Mouse (Mus musculus) T-helper 1 cell (primary cell): ENCODE results near the gene Tomt.

Experiments used
- in situ Hi-C: fragments of 300-600 bp; cut with MboI, MseI; formaldehyde crosslinking; loops from one replicate; pipeline ENCODE4 v1.15.1; 2025; ENCODE audit warnings: high pct_unique_total_duplicates

Gene Tomt

GRCm38 (mm10) chr7:101905561-101906286 lies 435 bp downstream of the Tomt start, which contains the start of gene Lamtor1:
Gene Lamtor1 (plus strand): TSS chr7:101905904.
- in situ Hi-C loops = no loop called here

DNA sequence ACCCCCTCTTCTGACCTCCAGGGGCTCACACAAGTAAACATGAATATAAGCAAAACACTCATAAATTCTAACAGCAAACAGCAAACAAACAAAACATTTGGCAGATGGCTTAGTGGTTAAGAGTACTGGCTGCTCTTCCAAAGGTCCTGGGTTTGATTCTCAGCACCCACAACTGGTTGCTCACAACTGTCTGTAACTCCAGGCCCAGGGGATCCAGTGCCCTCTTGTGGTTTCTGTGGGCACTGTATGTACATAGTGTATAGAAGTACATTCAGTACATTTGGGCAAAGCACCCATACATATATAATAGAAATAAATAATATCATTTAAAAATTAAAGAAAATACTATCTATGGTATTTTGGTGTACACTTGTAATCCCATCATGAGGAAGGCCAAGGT lies 3.3 kb downstream of the Tomt start:
- in situ Hi-C loops = no loop called here

DNA sequence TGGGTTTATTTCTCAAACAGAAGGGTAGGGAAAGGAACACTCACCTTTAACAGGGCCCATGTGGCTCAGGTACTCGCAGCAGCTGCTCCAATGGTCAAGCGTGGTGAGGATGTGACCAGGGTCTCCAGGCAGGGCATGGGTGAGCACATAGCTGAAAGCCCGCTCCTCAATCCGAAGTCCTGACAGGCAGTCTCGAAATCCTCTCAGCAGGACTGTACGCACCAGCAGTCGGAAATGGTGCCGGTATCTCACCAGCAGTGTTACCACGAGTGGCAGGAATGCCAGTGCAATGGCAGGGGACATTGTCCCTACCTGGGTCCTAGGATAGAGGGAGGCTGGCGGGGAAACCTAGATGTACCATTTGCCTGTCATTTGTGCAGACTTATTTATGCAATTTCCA lies 4.2 kb downstream of the Tomt start:
- in situ Hi-C loops = no loop called here

GRCm38 (mm10) chr7:101900331-101901097 lies 5.6 kb downstream of the Tomt start:
- in situ Hi-C loops = no loop called here

GRCm38 (mm10) chr7:101896104-101897066 lies 9.8 kb downstream of the Tomt start:
- in situ Hi-C loops = loop anchor here (5.0 kb wide), 1 partner anchor 36 kb away; the partner anchor contains the start of genes Lrrc51 and Numa1

- in situ Hi-C loops = loop anchor here (5.0 kb wide), 1 partner anchor 37 kb away; the partner anchor contains the start of genes Lrrc51 and Numa1
Observed at GRCm38 (mm10) chr7:101895695-101896094, 10.5 kb downstream of the Tomt start.

GRCm38 (mm10) chr7:101888460-101888859 lies 17.7 kb downstream of the Tomt start:
- in situ Hi-C loops = no loop called here

GRCm38 (mm10) chr7:101886274-101886673 lies 19.9 kb downstream of the Tomt start:
- in situ Hi-C loops = no loop called here

DNA sequence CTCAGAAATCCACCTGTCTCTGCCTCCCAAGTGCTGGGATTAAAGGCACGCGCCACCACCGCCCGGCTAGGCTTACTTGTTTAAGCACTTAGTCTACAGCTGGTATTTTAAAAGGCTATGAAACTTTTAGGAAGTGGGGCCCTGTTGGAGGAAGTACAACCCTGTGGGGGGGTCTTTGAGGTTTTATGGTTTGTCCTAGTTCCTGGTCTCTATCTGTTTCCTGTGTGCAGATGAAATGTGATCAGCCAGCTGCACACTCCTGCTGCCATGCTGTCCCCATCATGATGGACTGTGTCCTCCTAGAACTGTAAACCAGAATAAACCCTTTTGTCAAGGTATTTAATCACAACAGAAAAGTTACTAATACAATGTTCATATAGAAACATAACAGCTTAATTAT lies 22.0 kb downstream of the Tomt start:
- in situ Hi-C loops = no loop called here

DNA sequence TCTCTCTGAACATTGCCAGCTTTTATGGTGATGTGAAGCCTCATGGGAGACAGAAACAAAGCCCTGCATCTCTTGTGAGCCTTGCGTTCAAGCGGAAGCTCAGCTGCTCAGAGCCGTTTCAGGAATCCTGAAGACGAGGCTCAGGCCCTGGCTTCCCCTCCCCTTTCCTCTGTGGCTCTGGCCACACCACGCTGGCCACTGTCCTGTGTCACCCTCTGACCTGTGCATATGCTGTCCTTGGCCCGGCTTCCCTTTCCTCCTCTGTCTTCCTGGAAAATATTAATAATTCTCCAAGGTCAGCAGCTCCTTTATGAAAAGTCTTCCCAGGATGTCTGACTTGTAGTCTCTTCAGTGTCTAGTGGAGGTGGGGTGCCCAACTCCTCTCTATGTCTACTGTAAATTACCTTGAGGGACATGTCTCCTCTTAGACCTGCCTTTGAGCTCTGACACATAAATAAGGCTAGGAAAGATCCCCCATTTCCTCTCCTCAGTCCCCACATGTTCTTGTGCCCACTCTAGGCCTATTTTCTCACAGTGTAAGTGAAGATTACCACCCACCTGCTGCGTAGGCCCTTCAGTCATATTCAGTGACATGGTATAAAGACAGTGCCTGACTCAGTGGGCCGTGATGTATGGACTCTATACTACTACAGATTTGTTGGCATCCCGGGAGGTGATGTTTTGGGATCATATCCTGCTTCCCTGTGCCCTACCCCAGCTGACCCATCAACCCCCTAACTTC lies 23.6 kb downstream of the Tomt start:
- in situ Hi-C loops = no loop called here

GRCm38 (mm10) chr7:101880855-101881254 lies 25.3 kb downstream of the Tomt start:
- in situ Hi-C loops = no loop called here

- in situ Hi-C loops = no loop called here
Observed at GRCm38 (mm10) chr7:101875978-101876377, 30.2 kb downstream of the Tomt start.

DNA sequence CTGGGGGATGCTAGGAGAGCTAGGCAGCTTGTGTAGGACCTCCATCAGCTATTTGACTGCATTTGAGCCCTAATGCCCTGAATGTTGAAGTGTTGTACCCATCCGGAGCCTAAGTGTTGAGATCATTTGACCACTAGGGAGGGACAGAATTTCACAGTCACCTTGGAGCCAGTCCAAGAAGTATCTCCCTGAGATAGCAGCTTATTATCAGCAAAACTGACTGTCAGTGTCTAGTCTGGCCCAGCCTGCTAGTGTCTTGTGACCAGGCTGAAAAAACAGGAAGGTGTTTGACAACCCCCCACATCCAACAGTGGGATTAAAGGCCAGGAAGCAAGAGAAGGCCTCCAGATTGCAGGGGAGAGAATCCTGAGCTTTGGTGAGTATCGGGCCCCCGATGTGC lies 34.9 kb downstream of the Tomt start:
- in situ Hi-C loops = no loop called here

GRCm38 (mm10) chr7:101870629-101871028 lies 35.5 kb downstream of the Tomt start, which contains the start of gene Folr1:
Gene Folr1 (minus strand): TSS chr7:101870788.
- in situ Hi-C loops = no loop called here

GRCm38 (mm10) chr7:101869163-101869500 lies 37.0 kb downstream of the Tomt start:
- in situ Hi-C loops = no loop called here

DNA sequence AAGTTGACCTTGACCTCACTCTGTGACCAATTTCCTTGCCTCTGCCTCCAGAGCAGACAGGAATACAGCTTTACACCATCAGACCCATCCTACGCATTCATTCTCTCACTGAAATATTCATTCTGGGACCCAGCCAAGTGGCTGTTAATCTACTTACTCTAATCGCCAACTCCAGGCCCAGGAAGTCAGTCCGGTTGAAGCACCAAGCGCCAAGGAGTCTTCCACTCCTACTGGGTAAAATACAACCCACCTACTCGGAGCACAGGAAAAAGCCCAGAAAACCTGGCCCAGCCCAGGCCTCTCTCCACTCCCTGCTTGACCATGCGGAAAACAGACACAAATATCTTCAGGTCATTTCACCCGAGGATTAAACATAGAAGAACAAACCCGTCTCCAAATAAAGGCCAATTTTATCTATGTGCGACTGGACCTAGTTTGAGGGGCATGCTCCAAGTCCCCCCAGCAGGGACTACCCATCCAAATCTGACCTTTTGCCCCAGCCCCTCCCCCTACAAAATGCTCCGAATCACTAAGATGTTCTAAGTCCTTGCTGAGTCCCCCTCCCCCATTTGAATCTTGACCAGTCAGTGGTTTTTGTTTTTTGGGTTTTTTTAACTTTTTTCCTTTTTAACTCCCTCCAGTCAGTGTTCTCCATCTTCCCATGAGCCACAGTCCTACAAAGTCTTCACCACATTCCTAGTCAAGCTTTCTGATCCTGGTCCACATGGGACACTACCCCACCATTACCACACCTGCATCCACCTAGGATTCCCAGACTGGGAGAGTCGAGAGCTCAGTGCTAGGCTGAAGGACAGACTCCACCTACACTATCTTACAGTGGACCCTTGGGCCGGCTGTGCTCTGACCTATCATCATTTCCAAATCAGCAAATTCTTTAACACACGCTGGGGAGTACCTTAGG lies 37.7 kb downstream of the Tomt start:
- in situ Hi-C loops = no loop called here

DNA sequence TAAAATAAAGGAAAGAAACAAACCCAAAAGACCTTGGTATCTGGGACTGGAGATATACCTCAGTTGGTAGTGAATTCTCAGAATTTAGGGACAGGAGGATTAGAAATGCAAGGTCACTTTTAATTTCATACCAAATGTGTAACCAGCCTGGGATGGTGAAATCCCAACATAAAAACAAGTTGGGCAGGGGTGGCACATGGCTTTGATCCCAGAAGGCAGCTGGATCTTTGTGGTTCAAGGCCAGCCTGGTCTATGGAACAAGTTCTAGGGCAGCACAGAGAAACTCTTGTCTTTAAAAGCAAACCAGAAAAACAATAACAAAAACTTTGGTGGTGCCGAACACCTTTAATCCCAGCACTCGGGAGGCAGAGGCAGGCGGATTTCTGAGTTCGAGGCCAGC lies 38.7 kb downstream of the Tomt start:
- in situ Hi-C loops = no loop called here

DNA sequence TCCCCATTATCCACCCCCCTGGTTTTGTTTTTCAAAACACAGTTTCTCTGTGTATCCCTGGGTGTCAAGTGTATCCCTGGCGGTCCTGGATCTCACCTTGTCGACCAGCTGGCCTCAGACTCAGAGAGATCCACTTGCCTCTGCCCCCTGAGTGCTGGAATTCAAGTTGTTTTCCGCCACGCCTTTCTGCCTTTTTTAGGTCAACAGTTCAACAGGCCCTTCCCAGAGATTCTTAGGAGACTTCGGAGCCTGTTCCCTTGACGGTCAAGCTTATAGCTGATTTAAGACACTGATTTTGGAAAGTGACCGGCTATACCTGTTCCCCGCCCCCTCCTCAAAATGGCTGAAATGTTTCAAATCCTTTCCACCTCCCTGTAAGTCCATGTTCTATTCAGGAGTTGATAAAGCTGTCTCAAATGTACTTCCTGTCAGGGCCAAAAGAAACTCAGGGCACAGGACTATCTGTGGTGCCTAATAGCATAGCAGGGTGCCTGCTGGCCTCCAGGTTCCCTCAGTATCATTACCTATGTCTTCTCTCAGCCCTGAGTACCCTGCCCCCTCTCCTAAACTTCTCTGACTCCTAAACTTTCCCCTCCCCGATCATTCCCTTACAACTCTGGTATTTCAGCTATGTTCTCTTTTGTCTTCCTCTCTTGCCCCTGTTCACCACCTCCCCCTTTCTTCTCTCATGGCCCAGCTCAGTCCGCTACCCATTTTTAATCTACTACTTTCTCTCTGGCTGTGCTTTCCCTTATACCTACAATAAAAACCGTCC lies 39.5 kb downstream of the Tomt start:
- in situ Hi-C loops = no loop called here

DNA sequence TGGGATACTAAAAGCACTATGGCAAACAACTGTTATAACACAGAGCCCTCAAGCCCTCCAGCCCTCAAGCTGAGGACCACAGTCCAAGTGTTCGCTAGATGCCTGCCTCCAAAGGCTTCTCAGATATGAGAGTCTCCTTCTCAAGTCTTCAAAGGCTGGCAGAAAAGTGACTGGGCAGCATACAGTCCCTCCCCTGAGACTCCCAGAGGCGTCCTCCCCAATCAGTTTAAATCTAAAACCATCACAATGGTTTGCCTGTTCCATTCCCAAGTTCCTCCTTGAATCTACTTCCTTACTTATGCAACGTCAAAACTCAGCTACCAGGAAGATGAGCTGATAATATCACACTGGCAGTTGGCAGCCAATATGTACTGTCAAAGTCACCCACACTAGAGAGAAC lies 42.7 kb downstream of the Tomt start, which contains the start of gene Anapc15:
Anapc15 (plus strand) TSS at position 301 of the 400 bp plus-strand sequence.
- in situ Hi-C loops = no loop called here
